Mouse (Mus musculus): Measurements from ENCODE around the gene Slc25a39.

- TF ChIP-seq CTCF (IDR thresholded peaks at IDR 0.05; ENCODE audit: insufficient read depth, low read depth, low read length): no peak
- peak; percentile 73 for TF ChIP-seq POLR2A (IDR thresholded peaks at IDR 0.05; ENCODE audit: insufficient read depth, low read depth, low read length)
Observed at GRCm38 (mm10) chr11:102393238-102393634, 14.5 kb downstream of the Slc25a39 start, which contains the start of gene Rundc3a.

Data from olfactory bulb, adult 2 months (tissue).